Mouse (Mus musculus): ENCODE results near the gene Prpf31. TPM values are rescaled to one million over a fixed set of nuclear protein-coding genes. Genes with fewer than 3 reads are reported as not detected.
"Not testable (repeated sequence)": the region's sequence is repeated elsewhere in the genome, so short reads cannot be mapped to it uniquely, and the experiment has no call there.

Gene Prpf31
- polyA plus RNA-seq, 1 experiment from 2014 or later: 54.8 TPM

DNA sequence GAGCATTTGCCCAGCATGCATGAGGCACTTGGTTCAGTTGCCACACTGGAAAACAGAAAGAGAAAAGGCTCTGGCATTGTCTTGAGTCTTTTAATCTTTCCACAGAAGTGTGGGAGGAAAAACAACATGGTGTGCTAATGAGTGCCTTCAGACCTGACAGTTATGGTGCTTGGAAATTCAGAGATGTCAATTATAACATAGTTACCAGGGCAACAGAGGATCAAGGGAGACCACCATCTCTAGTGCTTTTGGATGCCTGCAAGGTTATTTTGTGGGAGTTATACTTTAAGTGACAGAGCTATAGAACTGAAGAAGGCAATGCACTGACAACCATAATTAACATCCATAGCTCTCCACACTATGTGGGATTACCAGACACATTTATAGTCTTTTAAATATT lies 35.9 kb upstream of the Prpf31 start:
- H3K9ac ChIP-seq (ENCODE audit: low read length): no peak overlapping the region
- no peaks in the 10 kb centered on the region for H3K36me3 ChIP-seq (ENCODE audit: control insufficient read depth, insufficient read depth, low read length)
- no peak overlapping the region for H3K4me3 ChIP-seq (ENCODE audit: control insufficient read depth in 1 of 2, insufficient read depth in 1 of 2, low read depth in 1 of 2, low read length in 2 of 2)
- ATAC-seq (ENCODE audit: insufficient number of reproducible peaks, insufficient read depth, low FRiP score, low read depth): no peak
- H3K27ac ChIP-seq (replicated peaks in 1 of 2; ENCODE audit: control insufficient read depth in 1 of 2, insufficient read depth in 1 of 2, low read depth in 2 of 2, low read length in 2 of 2): no peak overlapping the region
- 0 out of 4 replicates have a peak, but pooled peaks cover 0 to 2% of the 10 kb centered on the region in 2 experiments for H3K4me1 ChIP-seq (ENCODE audit: control insufficient read depth in 2 of 2, insufficient read depth in 2 of 2, low read length in 2 of 2)
- no peaks in the 10 kb centered on the region for H3K9me3 ChIP-seq (ENCODE audit: control insufficient read depth, low read length)
- H3K4me2 ChIP-seq (ENCODE audit: low read length): no peak overlapping the region
- no peaks in the 10 kb centered on the region for H3K27me3 ChIP-seq (ENCODE audit: control insufficient read depth, insufficient read depth, low read length)

DNA sequence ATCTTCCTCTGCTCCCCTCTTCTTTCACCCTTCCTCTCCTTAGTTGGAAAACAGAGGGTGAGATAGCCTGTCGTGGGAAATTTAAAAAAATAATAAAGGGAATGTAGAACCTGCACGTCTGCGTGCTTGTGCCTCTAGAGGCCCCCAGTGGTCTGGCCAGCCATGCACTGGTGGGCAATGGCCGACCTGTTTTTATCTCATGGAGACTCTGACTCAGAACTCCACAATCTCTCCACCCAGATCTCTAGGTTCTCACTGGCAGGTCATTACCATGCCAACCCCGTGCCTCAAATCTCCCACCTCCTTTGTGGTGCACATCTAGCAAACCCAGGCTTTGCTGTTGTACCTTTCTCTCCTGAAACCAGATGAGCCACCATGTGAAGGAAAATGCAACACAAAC lies 35.1 kb upstream of the Prpf31 start:
- no peak overlapping the region for H3K9ac ChIP-seq (ENCODE audit: low read length)
- H3K4me2 ChIP-seq (ENCODE audit: low read length): peak overlapping the region; percentile 49
- no peak overlapping the region; a peak in 1 of 4 replicates for H3K27ac ChIP-seq (replicated peaks in 1 of 2; ENCODE audit: control insufficient read depth in 1 of 2, insufficient read depth in 1 of 2, low read depth in 2 of 2, low read length in 2 of 2)
- H3K4me3 ChIP-seq (ENCODE audit: control insufficient read depth in 1 of 2, insufficient read depth in 1 of 2, low read depth in 1 of 2, low read length in 2 of 2): peak overlapping the region; percentile 16 to 18; a peak in 2 of 4 replicates
- WGBS: 10% methylated on average over 5 of the region's 5 CpGs
- H3K4me1 ChIP-seq (ENCODE audit: control insufficient read depth in 2 of 2, insufficient read depth in 2 of 2, low read length in 2 of 2): 0 out of 4 replicates have a peak, but pooled peaks cover 0 to 2% of the 10 kb centered on the region in 2 experiments
- no peaks in the 10 kb centered on the region for H3K36me3 ChIP-seq (ENCODE audit: control insufficient read depth, insufficient read depth, low read length)
- no peaks in the 10 kb centered on the region for H3K27me3 ChIP-seq (ENCODE audit: control insufficient read depth, insufficient read depth, low read length)
- no peaks in the 10 kb centered on the region for H3K9me3 ChIP-seq (ENCODE audit: control insufficient read depth, low read length)
- ATAC-seq (ENCODE audit: insufficient number of reproducible peaks, insufficient read depth, low FRiP score, low read depth): no peak

DNA sequence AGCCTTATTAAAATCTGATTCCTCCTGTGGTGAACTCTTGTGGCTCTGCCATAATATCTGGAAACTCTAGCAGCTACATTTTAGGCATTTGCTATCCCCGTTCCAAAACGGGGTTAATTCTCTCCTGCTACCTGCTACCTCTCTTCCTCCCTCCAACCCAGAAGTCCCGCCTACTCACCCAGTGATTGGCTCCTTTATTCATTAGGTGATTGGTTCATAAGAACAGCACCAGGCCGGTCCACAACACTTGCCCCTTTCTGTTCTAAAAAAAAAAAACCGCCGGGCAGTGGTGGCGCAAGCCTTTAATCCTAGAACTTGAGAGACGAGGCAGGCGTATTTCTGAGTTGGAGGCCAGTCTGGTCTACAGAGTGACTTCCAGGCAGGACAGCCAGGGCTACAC lies 34.6 kb upstream of the Prpf31 start:
- no peak for ATAC-seq (ENCODE audit: insufficient number of reproducible peaks, insufficient read depth, low FRiP score, low read depth)
- peak overlapping the region; percentile 16 to 18; a peak in 3 of 4 replicates for H3K4me3 ChIP-seq (ENCODE audit: control insufficient read depth in 1 of 2, insufficient read depth in 1 of 2, low read depth in 1 of 2, low read length in 2 of 2)
- no peak overlapping the region; a peak in 1 of 4 replicates for H3K27ac ChIP-seq (replicated peaks in 1 of 2; ENCODE audit: control insufficient read depth in 1 of 2, insufficient read depth in 1 of 2, low read depth in 2 of 2, low read length in 2 of 2)
- H3K9ac ChIP-seq (ENCODE audit: low read length): no peak overlapping the region
- no peaks in the 10 kb centered on the region for H3K27me3 ChIP-seq (ENCODE audit: control insufficient read depth, insufficient read depth, low read length)
- WGBS: 15% methylated on average over 9 of the region's 9 CpGs
- H3K4me2 ChIP-seq (ENCODE audit: low read length): peak overlapping the region; percentile 49
- no peaks in the 10 kb centered on the region for H3K9me3 ChIP-seq (ENCODE audit: control insufficient read depth, low read length)
- H3K4me1 ChIP-seq (ENCODE audit: control insufficient read depth in 2 of 2, insufficient read depth in 2 of 2, low read length in 2 of 2): 0 out of 4 replicates have a peak, but pooled peaks cover 0 to 2% of the 10 kb centered on the region in 2 experiments
- no peaks in the 10 kb centered on the region for H3K36me3 ChIP-seq (ENCODE audit: control insufficient read depth, insufficient read depth, low read length)

DNA sequence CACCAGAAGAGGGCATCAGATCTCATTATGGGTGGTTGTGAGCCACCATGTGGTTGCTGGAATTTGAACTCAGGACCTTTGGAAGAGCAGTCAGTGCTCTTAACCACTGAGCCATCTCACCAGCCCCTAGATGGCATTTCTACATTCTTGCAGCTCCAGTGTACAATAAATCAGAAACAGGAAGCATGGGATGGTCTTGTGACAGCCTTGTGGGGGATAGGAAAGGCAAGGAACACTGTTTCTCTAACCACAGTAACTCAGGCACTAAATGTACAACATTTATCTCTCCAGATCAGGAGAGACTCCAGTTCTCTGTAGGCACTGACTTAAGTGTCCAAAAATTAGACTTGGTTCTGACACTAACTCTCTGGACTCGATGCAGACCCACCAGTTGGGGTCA lies 32.0 kb upstream of the Prpf31 start:
- H3K4me2 ChIP-seq (ENCODE audit: low read length); H3K9ac ChIP-seq (ENCODE audit: low read length); H3K4me3 ChIP-seq (ENCODE audit: control insufficient read depth in 1 of 2, insufficient read depth in 1 of 2, low read depth in 1 of 2, low read length in 2 of 2); H3K36me3 ChIP-seq (ENCODE audit: control insufficient read depth, insufficient read depth, low read length); H3K9me3 ChIP-seq (ENCODE audit: control insufficient read depth, low read length); H3K27ac ChIP-seq (replicated peaks in 1 of 2; ENCODE audit: control insufficient read depth in 1 of 2, insufficient read depth in 1 of 2, low read depth in 2 of 2, low read length in 2 of 2); H3K27me3 ChIP-seq (ENCODE audit: control insufficient read depth, insufficient read depth, low read length); ATAC-seq (ENCODE audit: insufficient number of reproducible peaks, insufficient read depth, low FRiP score, low read depth); H3K4me1 ChIP-seq (ENCODE audit: control insufficient read depth in 2 of 2, insufficient read depth in 2 of 2, low read length in 2 of 2): not testable (repeated sequence)
- 57% methylated on average over 1 of the region's 1 CpGs for WGBS

DNA sequence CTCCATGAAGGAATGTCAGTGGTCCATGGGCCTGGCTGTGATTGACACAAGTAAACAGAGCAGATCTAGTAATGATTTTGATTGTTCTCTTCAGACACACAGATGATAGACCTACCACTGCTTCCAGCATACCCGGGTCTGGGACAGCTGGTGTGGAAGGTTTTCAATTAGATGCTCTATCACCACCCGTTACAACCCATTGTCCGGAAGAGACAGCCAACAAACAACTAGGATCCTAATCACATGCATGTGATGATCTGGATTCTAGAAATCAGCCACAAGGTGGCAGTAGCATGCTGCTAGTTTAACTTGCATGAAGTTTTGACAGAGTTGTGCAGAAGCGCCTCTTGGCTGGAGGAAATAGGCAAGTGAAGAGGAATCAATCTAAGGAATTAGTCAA lies 28.7 kb upstream of the Prpf31 start:
- no peak overlapping the region for H3K4me2 ChIP-seq (ENCODE audit: low read length)
- WGBS: 15% methylated on average over 4 of the region's 4 CpGs
- ATAC-seq (ENCODE audit: insufficient number of reproducible peaks, insufficient read depth, low FRiP score, low read depth): no peak
- no peak overlapping the region for H3K4me3 ChIP-seq (ENCODE audit: control insufficient read depth in 1 of 2, insufficient read depth in 1 of 2, low read depth in 1 of 2, low read length in 2 of 2)
- H3K9ac ChIP-seq (ENCODE audit: low read length): no peak overlapping the region
- no peaks in the 10 kb centered on the region for H3K27me3 ChIP-seq (ENCODE audit: control insufficient read depth, insufficient read depth, low read length)
- no peaks in the 10 kb centered on the region for H3K9me3 ChIP-seq (ENCODE audit: control insufficient read depth, low read length)
- H3K36me3 ChIP-seq (ENCODE audit: control insufficient read depth, insufficient read depth, low read length): no peaks in the 10 kb centered on the region
- H3K27ac ChIP-seq (replicated peaks in 1 of 2; ENCODE audit: control insufficient read depth in 1 of 2, insufficient read depth in 1 of 2, low read depth in 2 of 2, low read length in 2 of 2): no peak overlapping the region
- no peaks in the 10 kb centered on the region for H3K4me1 ChIP-seq (ENCODE audit: control insufficient read depth in 2 of 2, insufficient read depth in 2 of 2, low read length in 2 of 2)

DNA sequence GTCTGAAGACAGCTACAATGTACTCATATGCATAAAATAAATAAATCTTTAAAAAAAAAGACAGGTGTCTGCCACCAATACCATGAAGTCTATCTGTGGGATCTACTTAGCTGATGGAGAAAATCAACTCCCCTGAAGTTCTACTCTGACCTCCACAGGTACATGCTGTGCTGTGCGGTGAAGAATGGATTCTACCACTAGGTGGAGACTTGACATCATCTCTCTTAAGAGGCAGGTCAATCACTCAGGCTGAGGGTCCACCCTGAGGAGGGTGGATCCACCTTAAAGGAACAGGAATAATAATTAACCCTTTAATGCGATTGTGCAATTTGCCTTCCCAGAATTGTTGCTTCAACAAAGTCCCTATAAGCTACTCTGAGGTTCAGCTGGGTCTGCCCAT lies 23.0 kb upstream of the Prpf31 start:
- no peaks in the 10 kb centered on the region for H3K36me3 ChIP-seq (ENCODE audit: control insufficient read depth, insufficient read depth, low read length)
- WGBS: 21% methylated on average over 2 of the region's 2 CpGs
- no peak for ATAC-seq (ENCODE audit: insufficient number of reproducible peaks, insufficient read depth, low FRiP score, low read depth)

DNA sequence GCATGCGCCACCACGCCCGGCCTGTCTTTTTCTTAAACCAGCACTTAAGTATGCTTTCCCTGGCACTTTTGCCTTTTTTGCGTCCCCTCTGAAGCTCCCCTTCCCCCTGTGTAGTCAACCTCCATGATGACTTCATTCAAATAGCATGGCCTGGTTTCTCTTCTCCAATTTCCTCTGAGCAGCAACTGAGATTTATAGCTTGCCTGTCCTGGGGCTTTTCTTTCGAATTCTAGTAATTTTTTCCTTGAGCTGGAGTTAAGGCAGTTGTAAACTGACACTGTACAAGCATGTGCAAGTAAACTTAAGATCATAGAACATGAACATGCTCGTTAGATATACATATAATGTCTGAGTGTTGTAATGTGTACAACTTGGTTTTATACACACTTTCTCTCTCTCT lies 22.4 kb upstream of the Prpf31 start:
- H3K4me1 ChIP-seq (ENCODE audit: control insufficient read depth in 2 of 2, insufficient read depth in 2 of 2, low read length in 2 of 2): peaks cover 0 to 4% of the 10 kb centered on the region in 2 experiments; a peak in 1 of 4 replicates
- no peak for ATAC-seq (ENCODE audit: insufficient number of reproducible peaks, insufficient read depth, low FRiP score, low read depth)
- H3K4me3 ChIP-seq (ENCODE audit: control insufficient read depth in 1 of 2, insufficient read depth in 1 of 2, low read depth in 1 of 2, low read length in 2 of 2): no peak overlapping the region
- H3K27ac ChIP-seq (replicated peaks in 1 of 2; ENCODE audit: control insufficient read depth in 1 of 2, insufficient read depth in 1 of 2, low read depth in 2 of 2, low read length in 2 of 2): no peak overlapping the region
- WGBS: 79% methylated on average over 6 of the region's 6 CpGs
- no peak overlapping the region for H3K4me2 ChIP-seq (ENCODE audit: low read length)
- no peaks in the 10 kb centered on the region for H3K27me3 ChIP-seq (ENCODE audit: control insufficient read depth, insufficient read depth, low read length)
- H3K9me3 ChIP-seq (ENCODE audit: control insufficient read depth, low read length): no peaks in the 10 kb centered on the region
- no peaks in the 10 kb centered on the region for H3K36me3 ChIP-seq (ENCODE audit: control insufficient read depth, insufficient read depth, low read length)
- H3K9ac ChIP-seq (ENCODE audit: low read length): no peak overlapping the region

More for the DNA sequence above, 23.0 kb upstream of the Prpf31 start:
- Histone ChIP-seq H3K4me1 (ENCODE audit: control insufficient read depth in 2 of 2, insufficient read depth in 2 of 2, low read length in 2 of 2) (peaks cover 0 to 4% of the 10 kb centered on the region in 2 experiments; a peak in 1 of 4 replicates), H3K9ac (ENCODE audit: low read length) (no peak overlapping the region), H3K4me2 (ENCODE audit: low read length) (no peak overlapping the region), H3K4me3 (ENCODE audit: control insufficient read depth in 1 of 2, insufficient read depth in 1 of 2, low read depth in 1 of 2, low read length in 2 of 2) (no peak overlapping the region), H3K27me3 (ENCODE audit: control insufficient read depth, insufficient read depth, low read length) (no peaks in the 10 kb centered on the region), H3K9me3 (ENCODE audit: control insufficient read depth, low read length) (no peaks in the 10 kb centered on the region), H3K27ac (replicated peaks in 1 of 2; ENCODE audit: control insufficient read depth in 1 of 2, insufficient read depth in 1 of 2, low read depth in 2 of 2, low read length in 2 of 2) (no peak overlapping the region)

DNA sequence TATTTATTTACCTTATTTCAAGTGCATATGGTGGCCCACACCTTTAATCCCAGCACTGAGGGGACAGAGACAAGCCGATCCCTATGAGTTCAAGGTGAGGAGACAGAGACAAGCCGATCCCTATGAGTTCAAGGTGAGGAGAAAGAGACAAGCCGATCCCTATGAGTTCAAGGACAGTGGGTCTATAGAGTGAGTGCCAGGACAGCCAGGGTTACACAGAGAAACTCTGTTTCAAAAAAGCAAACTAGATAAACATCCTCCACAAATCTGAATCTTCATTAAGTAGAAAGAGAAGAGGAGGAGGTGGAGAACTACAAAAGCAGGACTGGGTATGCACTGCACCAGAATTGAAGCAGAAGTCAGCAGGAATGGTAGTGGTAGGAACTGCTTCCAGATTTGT lies 21.1 kb upstream of the Prpf31 start:
- no peaks in the 10 kb centered on the region for H3K36me3 ChIP-seq (ENCODE audit: control insufficient read depth, insufficient read depth, low read length)
- no peak overlapping the region for H3K4me3 ChIP-seq (ENCODE audit: control insufficient read depth in 1 of 2, insufficient read depth in 1 of 2, low read depth in 1 of 2, low read length in 2 of 2)
- H3K9me3 ChIP-seq (ENCODE audit: control insufficient read depth, low read length): no peaks in the 10 kb centered on the region
- H3K4me2 ChIP-seq (ENCODE audit: low read length): no peak overlapping the region
- H3K9ac ChIP-seq (ENCODE audit: low read length): no peak overlapping the region
- 80% methylated on average over 3 of the region's 3 CpGs for WGBS
- no peak overlapping the region for H3K27ac ChIP-seq (replicated peaks in 1 of 2; ENCODE audit: control insufficient read depth in 1 of 2, insufficient read depth in 1 of 2, low read depth in 2 of 2, low read length in 2 of 2)
- ATAC-seq (ENCODE audit: insufficient number of reproducible peaks, insufficient read depth, low FRiP score, low read depth): no peak
- peaks cover 0 to 4% of the 10 kb centered on the region in 2 experiments; a peak in 1 of 4 replicates for H3K4me1 ChIP-seq (ENCODE audit: control insufficient read depth in 2 of 2, insufficient read depth in 2 of 2, low read length in 2 of 2)
- no peaks in the 10 kb centered on the region for H3K27me3 ChIP-seq (ENCODE audit: control insufficient read depth, insufficient read depth, low read length)
